Mouse (Mus musculus): ENCODE measurements around the gene Astn2.
A peak's percentile ranks its signal among the peaks of the same experiment; 100 is the strongest.

The Astn2 gene

DNA sequence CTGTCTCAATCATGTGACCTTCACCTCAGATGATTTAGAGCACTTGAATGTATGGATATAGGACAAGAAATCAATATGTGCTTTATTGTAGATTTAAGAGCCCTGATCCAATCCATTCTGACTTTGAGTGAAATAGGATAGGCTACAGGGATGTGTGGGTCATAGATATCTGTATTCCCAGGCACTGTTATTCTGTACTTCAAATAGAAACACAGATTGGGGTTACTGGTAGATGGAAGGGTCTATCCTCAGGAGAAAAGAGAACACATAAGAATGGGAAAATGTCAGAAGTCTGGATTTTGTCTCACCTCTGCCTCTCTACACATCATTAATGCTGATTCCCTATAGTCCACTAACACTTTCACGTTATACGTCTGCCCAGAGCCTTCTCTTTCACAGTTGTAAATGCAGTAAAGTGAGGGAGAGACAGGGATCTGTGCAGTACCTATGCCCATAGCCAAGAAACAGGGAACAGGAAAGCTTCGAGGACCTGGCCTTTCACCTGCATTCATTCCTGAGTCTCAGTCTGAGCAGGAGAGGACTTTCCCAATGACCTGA is 981.3 kb downstream of the Astn2 start:
- no peak for DNase-seq (ENCODE audit: low read depth, low spot score)

DNA sequence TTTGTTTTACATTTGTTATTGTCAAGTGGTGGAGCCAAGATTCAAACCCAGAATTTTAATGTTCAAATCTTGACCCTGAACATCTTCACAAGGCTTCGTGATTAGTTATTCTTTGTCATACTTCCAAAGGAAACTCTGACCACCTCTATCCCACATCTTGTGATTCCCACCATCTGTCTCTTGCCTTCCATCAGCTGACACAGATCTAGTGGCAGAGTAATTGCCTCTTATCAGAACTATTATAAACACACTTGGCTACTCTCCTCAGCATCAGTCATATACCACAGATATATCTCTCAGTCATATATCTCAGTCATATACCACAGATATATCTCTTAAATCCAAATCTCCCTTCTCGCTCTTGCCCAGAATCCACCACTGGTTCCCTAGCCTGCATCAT is 983.1 kb downstream of the Astn2 start:
- DNase-seq (ENCODE audit: low read depth, low spot score), result no peak

DNA sequence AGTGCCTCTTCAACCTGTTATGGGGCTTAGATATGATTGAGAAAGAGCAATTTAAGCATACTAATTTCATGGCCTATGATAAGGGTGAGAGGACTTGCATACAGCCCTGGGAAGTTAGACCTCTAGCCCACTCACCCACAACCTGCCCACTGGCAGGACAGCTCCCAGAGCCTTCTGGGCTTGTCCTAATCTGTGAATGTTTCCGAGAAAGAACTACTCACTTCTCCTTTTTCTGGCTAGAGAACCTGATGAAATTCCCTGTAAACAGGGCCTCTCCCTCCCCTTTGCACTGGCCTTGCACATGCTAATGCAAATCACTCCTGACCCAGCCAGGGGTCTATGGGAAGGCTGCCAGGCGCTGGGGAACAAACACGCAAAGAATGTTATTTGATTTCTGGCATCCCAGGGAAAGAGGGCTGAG is 983.9 kb downstream of the Astn2 start:
- DNase-seq (ENCODE audit: low read depth, low spot score), result no peak

DNA sequence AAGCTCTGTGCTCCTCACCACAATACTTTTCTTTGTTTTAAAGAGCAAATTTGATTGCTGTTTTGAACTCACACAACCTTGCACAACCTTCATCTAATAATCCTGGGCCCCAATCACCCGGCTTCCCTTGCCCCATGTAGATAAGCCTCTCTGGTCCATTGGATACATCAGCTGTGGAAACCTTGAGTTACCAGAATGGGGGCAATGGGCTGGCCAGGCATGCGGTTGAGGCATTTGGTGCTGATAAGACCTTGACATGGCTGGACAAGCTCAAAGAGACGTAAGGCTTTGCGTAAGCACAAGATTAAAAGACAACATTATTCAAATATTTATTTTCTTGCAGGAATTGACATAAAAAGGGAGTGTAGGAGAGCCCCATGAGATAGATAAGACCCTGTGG is 988.9 kb downstream of the Astn2 start:
- no peak for DNase-seq (ENCODE audit: low read depth, low spot score)

DNA sequence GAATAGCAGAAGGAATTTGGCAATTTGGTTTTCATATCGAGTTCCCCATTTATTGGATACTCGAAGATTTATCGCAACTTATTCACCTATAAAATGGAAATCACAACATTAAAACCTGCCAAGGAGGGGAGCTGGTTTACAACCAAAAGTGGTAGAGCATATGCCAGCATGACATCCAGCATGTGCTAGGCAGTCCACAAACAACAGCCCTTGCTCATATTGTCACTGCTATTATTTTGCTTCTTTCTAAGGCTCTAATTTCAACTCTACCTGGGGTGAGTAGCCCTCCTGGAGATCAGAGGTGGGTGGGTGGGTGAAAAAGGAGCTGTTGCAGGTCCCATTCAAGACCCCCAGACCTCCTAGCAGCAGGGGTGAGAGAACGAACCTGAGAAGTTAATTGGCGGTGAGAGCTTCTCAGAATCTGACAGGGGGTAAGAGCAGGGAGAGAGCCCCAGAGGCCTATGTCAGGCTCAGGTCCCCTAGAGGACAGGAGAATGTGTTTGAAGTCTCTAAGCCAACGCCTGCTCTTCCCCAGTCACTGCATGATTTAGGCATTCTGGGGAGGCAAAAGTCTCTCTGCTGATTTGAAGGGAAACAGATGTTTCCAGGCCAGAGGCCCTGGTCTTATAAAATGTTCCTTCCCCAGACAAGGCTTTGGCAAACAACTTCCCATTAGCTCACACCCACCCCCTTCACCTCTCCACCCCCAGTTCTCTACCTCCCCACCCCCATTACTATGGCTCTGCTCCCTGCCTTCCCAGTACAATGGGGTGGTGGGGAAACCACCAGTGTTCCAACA is 1001.4 kb downstream of the Astn2 start:
- no peak for DNase-seq (ENCODE audit: low read depth, low spot score)

DNA sequence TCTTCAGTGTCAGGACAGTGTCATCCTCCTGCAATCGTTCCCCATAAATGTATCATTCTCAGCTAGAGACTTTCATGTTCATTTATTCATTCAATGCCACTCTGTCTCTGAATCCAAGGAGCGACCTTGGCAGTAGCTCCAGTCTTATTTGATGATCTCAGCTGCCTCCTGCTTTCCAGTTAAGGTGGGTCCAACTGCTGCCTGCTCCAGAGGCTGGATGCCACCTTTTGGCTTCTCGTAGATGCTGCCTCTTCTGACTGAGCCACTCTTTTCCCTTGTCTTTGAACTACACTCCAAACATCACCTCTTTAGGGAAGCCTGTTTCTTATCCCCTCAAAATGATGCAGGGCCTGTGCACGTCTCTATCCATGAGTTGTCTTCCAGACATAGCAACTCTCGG is 1002.1 kb downstream of the Astn2 start:
- no peak for DNase-seq (ENCODE audit: low read depth, low spot score)

DNA sequence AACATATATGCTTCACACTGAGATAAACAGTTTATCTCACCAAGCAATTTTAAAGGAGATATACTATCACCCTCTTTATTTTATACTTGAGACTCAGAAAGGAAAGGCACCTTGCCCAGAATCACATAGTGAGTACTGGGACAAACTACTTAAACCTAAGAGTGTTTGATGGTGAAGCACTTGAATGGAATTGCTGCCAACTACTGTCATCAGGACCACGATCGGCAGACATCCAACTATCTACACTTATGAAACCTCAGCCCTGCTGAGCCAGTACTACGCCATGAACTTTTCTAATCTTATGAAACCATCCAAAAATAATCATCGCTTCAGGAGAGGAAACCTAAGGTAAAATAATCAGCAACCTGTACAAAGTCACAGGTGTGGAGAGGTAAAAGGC is 1005.0 kb downstream of the Astn2 start:
- DNase-seq (ENCODE audit: low read depth, low spot score), result no peak

DNA sequence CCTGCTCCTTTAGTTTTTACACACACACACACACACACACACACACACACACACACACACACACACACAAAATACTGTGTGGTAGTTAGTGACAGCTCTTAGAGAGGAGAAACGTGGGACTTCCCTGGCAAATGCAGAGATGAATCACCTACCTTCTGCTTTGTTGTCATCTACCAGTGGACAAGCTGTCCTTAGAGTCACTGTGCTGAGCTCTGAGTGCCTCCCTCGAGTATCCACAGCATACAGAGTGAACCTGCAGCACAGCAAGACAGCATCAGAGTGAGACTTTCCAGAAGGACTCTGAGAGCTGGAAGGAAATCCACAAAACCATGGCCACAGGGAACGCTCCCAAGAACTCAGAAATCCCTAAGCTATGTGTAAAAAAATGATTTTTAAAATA is 1007.6 kb downstream of the Astn2 start:
- peak; percentile 67 for DNase-seq (ENCODE audit: low read depth, low spot score)

DNA sequence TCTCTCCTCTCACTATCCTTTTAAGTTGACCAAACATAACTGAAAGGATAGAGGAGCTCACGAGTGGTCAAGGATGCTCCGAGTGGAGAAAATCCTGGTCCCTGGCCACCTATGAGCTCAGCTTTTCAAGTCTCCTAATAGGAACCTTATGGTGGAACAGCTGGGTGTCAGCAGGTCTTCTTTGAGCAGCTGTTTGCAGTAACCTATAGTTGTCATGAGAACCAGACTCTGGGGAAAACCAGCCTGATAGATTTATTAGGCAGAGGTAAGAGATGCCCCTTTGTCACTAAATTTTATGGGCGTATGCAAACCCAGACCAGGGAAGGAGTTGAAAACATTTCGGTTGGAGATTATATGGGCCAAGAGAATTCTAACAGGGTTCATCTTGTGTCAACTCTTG is 1013.4 kb downstream of the Astn2 start:
- DNase-seq (ENCODE audit: low read depth, low spot score), result peak; percentile 20

DNA sequence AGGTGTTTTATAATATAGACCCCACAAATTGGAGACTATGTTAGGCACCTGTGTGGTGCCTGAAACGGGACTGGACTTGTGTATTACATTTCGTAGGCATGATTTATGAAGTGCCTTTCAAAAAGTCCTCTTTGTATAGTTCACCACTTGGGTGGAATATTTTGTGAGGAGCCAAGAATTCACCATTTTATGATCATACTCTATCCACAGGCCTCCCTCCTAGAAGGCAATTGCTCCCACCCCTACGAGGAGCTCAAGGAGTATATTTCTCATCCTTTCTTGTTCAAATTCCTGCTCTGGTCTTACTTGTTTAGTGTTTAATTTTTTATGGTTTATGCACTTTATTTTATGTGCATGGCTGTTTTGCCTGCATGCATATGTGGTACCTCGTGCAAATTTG is 1021.3 kb downstream of the Astn2 start:
- no peak for DNase-seq (ENCODE audit: low read depth, low spot score)

DNA sequence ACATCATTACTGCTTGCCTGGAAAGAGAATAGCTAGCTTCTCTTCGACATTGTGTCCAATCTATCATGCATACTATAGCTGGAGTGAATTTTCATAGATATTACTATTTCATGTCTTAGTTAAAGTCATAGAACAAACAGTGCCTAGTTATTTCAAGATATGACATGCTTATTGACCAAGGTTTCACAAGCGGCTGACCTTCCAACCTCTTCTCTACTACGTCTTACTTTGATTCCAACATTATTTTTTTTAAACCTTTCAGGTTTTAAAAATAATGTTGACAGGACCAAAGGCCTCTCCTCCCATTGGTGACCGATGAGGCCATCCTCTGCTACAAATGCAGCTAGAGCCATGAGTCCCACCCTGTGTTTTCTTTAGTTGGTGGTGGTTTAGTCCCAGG is 1025.0 kb downstream of the Astn2 start:
- DNase-seq (ENCODE audit: low read depth, low spot score), result no peak

DNA sequence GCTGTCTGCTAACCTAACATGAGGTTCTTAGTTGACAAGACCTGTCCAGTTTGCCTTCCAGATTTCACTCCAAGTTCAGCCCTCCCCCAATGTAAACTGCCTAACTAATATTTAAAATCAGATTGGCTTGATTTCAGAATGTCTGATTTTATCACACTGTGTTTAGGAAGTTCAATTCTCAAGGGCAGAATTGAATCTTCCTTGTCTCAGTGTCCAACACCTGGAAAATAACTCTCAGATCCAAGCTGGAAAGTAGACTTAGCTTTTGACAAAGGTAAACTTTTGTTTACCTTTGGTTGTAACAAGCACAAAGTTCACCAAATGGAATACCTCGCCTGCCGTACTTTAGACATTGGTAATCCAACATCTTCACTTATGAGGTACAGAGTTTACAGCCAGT is 1027.8 kb downstream of the Astn2 start:
- DNase-seq (ENCODE audit: low read depth, low spot score), result no peak

DNA sequence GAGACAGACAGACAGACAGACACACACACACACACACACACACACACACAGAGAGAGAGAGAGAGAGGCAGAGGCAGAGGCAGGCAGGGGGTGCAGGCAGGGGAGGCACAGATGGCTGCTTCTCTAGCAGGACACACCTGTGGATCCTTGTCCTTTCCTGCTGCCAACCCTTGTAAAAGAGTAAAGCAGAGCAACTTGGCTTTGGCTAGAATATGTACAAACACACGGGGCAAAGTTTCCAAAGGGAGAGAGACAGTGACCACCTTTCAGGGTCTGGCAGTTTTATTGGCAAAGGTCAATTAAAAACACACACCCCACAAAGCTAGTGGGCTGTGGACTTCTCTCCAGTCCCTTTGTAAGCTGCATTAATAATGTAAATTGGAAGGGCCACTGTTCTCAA is 1030.6 kb downstream of the Astn2 start:
- DNase-seq (ENCODE audit: low read depth, low spot score), result no peak

DNA sequence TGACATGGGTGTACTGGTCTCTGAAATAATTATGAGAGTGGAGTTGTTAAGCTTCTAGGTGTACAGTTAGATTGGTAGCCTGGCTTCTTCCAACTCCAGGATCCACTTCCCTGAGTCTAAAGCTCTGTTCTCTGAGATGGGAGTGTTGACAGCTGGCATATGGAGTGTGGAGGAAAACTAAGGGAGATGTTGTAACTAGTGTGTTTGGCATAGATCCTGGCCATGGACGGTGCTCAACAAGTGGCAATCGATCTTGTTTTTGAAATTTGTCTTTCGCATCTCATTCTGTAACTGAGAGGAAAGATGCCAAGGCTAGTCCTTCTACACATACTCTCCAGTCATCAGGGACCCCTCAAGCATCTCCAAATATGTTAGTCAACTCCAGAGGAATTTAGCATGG is 1031.7 kb downstream of the Astn2 start:
- DNase-seq (ENCODE audit: low read depth, low spot score), result no peak

DNA sequence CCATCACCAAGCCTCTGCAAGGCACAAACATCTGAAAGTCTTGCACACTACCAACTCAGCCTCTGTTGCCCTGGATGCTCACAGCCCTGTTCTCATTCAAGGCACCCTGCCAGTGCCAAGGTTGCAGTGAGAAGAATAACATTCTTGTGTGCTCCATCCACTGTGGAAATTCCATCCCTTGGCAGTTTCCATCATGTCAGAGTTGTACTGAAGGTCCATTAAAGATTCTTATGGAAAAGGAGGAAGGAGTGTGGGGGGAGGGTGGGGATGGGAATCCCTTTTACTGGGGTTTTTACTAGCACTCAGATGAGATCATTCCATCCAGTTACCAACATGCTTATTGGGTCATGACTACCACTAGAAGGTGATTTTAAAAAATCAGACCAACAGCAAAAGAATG is 1037.3 kb downstream of the Astn2 start:
- DNase-seq (ENCODE audit: low read depth, low spot score), result no peak

DNA sequence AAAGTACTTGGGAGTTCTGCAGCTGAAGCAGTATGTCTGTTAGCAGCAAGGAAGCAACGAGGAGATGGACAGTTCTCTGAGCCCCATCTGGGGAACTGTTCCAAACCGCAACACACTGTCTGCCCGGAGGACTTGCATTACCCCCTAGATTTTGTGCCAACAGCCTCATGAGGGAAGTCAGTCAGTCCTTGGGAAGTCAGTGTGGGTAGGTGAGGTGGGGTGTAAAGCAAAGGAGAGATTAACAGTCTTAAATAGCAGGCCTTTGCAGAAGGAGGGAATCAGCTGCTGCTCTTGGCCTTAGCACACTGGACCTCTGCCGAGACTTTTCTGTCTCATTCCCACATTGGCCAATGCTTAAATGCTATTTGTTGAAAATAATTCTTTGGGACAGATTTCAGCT is 1049.8 kb downstream of the Astn2 start:
- DNase-seq (ENCODE audit: low read depth, low spot score), result peak; percentile 24

DNA sequence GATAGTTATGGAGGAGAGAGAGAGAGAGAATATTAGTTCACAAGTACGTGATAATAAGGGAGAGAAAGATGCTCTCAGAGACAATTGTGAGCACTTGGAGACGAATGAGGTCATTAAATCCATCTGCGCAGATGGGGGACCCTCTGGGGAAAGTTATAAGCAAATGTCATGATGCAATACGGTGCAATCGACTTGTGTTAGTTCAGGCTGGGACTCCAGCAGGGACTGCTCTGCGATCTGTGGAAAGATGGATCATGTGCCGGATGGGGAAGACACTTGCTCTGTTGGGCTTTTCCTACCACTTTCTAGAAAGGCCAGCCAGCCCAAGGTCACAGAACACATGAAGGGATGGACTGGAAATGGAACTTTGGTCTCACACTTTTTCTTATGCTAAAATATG is 1053.9 kb downstream of the Astn2 start:
- DNase-seq (ENCODE audit: low read depth, low spot score), result no peak

DNA sequence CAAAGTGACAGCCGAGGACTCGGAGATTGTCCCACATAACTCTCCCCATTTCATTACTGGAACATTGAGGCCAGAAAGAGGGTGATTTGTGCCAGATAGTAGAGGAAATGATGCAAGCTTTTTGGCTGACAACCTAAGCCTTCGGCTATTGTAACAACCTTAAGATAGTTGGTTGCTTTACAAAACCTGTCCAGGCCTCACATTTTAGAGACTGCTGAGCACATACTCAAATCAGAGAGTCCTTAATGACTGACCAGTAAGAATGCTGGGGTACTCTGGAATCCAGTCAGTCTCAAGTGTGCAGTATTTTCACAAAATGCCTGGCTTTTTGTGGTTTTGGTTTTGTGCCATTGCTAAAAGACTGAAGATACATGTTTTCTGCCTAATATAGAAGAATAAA is 1062.6 kb downstream of the Astn2 start:
- no peak for DNase-seq (ENCODE audit: low read depth, low spot score)

DNA sequence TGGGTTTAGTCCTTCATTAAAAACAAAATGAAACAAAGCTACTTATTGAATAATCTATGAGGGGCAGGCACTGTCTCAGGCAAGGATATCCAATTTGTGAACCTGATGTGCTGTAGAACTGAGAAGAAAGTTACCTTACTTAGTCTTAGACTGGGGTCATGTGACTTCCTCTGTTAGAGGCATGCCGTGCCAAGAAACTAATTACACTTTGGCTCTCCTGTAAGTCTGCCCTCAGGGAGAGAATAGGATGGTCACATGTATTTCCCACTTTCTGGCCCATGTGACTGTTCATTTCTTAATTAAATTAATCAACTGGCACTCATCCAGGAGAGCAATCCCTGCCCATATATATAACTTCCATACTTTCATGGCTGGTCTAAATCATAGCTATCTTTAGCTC is 1070.7 kb downstream of the Astn2 start:
- no peak for DNase-seq (ENCODE audit: low read depth, low spot score)

Data from brain, adult 2 months (tissue).